Mouse (Mus musculus) testis, adult 2 months (tissue): Measurements from ENCODE around the gene Tmem95. TPM values are rescaled to one million over a fixed set of nuclear protein-coding genes. Genes with fewer than 3 reads are reported as not detected.

Experiments used
- H3K27ac ChIP-seq: fragments of 200-500 bp; 2 replicates; pipeline ENCODE4 v1.5.1; 2012; ENCODE audit warnings: low read depth, low read length; ENCODE audit not compliant: control insufficient read depth, insufficient read depth
- H3K27me3 ChIP-seq: fragments of 200-500 bp; 2 replicates; pipeline ENCODE4 v1.6.1; 2012; ENCODE audit warnings: mild to moderate bottlenecking, low read length, moderate library complexity; ENCODE audit not compliant: control insufficient read depth, insufficient read depth
- H3K36me3 ChIP-seq: fragments of 200-500 bp; 2 replicates; pipeline ENCODE4 v1.6.1; 2012; ENCODE audit warnings: mild to moderate bottlenecking, low read length; ENCODE audit not compliant: control insufficient read depth, insufficient read depth
- H3K4me1 ChIP-seq: fragments of 200-500 bp; 2 replicates; pipeline ENCODE4 v1.6.1; 2012; ENCODE audit warnings: low read length; ENCODE audit not compliant: control insufficient read depth, insufficient read depth
- H3K4me3 ChIP-seq: fragments of 200-500 bp; 2 replicates; pipeline ENCODE4 v1.5.1; 2012; ENCODE audit warnings: low read depth, mild to moderate bottlenecking, low read length, moderate library complexity, mixed read lengths; ENCODE audit not compliant: control insufficient read depth
- CTCF ChIP-seq: fragments of 200-500 bp; IDR thresholded peaks from 2 replicates; pipeline ENCODE4 v1.5.1; 2012; ENCODE audit warnings: low read depth, mild to moderate bottlenecking, inconsistent platforms, low read length, moderate library complexity; ENCODE audit not compliant: control insufficient read depth, insufficient read depth, insufficient replicate concordance
- POLR2A ChIP-seq: fragments of 200-500 bp; IDR thresholded peaks from 2 replicates; pipeline ENCODE4 v1.6.1; 2012; ENCODE audit warnings: low read depth, mild to moderate bottlenecking, inconsistent platforms, low read length, moderate library complexity; ENCODE audit not compliant: control insufficient read depth
- polyA plus RNA-seq: library from polyadenylated mRNA; depleted of rRNA; stranded (reverse); fragments of >200 nt; gene quantifications from 2 replicates; pipeline ENCODE4 v1.2.3, GENCODE M21; 2012; rRNA removed

Tmem95 gene
- 20.8 and 27.5 TPM in 2 replicates for polyA plus RNA-seq

DNA sequence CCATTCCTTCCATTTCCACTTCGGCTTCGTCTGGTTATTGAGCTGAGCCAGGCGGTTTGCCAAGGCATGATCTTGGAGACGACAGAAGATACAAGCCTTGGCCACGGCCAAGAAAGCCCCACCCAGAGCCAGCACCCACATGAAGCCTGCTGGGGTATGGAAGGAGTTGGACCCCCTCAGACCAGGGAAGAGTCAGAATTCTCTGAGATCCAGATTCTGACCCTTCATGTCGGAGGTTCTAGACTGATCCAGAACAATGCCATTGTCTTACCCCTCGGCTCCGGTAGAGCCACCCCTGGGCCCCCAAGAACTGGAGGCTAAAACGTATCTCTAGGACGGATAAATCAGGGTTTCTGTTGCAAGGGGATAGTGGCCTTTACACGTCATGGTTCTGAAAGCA lies at the start of gene Tmem95:
Tmem95 (minus strand) TSS at position 141 of the 400 bp plus-strand sequence.
- Histone ChIP-seq H3K27me3 (no peaks in the 10 kb centered on the region), H3K27ac (no peak within 1 kb of the TSS), H3K4me1 (peaks cover 35% of the 10 kb centered on the region), H3K36me3 (no peaks in the 10 kb centered on the region), H3K4me3 (peak within 1 kb of the TSS; percentile 81)
- TF ChIP-seq CTCF = no peak
- TF ChIP-seq POLR2A = 0 out of 2 replicates have a peak, but pooled peaks have one; percentile 35

DNA sequence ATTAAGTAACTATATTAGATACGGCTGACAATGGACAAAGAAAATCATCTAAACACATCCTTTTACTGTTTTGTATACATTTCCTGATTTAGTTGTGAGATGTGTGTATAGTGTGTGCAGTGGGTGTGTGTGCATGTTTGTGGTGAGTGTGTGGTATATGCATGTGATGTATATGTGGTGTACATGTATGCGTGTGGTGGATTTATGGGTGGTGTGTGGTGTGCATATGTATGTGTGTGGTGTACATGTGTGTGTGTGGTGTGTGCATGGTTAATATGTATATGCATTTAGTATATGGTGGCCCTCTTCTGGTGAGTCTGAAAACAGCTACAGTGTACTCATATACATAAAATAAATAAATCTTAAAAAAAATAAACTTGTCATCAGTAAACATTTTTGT lies 49.7 kb upstream of the Tmem95 start:
- no peak for TF ChIP-seq POLR2A
- no peak for TF ChIP-seq CTCF
- no peaks in the 10 kb centered on the region for H3K36me3 ChIP-seq
- peaks cover 4% of the 10 kb centered on the region for H3K4me1 ChIP-seq
- no peak overlapping the region for H3K27ac ChIP-seq
- H3K4me3 ChIP-seq = no peak overlapping the region
- no peaks in the 10 kb centered on the region for H3K27me3 ChIP-seq

DNA sequence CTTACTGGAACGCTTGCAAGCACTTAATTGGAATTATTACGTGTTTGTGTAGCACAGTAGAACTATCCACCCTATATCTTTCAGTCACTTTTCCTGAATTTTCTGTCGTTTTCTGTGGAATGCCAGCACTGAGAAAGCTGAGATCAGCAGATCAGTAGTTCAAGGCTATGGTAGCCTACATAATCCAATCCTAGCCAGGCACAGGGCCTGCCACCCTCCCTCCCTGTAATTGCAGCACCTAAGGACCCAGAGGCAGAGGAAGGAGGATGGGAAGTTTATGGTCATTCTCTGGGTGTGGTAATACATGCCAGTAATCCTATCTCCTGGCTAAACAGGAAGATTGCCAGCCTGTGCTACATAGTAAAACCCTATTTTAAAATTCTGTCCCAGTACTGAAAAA lies 45.0 kb upstream of the Tmem95 start:
- H3K27ac ChIP-seq = peak overlapping the region; percentile 96
- H3K27me3 ChIP-seq = no peaks in the 10 kb centered on the region
- TF ChIP-seq POLR2A (no peak), CTCF (no peak)
- peaks cover 11% of the 10 kb centered on the region for H3K4me1 ChIP-seq
- peak overlapping the region; percentile 64; the same call in 1 of the 2 replicates for H3K4me3 ChIP-seq
- H3K36me3 ChIP-seq = peaks cover 7% of the 10 kb centered on the region

DNA sequence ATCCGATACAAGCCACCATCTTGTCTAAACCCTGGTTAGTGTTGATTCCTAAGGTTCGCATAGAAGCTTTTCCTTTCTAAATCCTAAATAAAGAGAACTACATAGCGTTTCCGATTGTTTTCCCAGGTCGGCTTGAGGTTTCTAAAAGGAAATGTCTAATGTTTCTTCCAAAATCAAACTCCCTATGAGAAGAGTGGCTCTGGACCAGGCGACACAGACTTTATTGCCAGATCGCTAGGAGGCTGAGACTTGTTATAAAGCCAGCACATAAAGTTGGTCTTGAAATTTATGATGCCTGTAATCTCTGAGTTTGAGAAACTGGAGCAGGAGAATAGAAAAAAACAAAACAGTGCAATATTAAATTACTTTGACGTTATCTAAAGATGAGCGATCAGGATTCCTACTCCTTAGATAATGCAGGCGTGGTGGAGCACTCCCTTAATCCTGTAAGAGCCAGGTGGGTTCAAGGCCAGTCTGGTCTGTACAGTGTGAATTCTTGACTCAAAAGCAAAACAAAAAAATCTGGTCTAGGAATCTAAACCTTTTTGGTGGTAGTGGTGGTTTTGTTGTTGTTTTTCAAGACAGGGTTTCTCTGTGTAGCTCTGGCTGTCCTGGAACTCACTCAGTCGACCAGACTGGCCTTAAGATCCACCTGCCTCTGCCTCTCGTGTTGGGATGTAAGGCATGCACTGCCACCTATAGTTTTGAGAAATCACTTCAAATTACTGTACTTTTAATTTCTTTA lies 44.4 kb upstream of the Tmem95 start:
- Histone ChIP-seq H3K4me3 (peak overlapping the region; percentile 88), H3K27ac (peak overlapping the region; percentile 96), H3K4me1 (peaks cover 11% of the 10 kb centered on the region), H3K27me3 (no peaks in the 10 kb centered on the region), H3K36me3 (peaks cover 7% of the 10 kb centered on the region)
- no peak for TF ChIP-seq CTCF
- TF ChIP-seq POLR2A = no peak

DNA sequence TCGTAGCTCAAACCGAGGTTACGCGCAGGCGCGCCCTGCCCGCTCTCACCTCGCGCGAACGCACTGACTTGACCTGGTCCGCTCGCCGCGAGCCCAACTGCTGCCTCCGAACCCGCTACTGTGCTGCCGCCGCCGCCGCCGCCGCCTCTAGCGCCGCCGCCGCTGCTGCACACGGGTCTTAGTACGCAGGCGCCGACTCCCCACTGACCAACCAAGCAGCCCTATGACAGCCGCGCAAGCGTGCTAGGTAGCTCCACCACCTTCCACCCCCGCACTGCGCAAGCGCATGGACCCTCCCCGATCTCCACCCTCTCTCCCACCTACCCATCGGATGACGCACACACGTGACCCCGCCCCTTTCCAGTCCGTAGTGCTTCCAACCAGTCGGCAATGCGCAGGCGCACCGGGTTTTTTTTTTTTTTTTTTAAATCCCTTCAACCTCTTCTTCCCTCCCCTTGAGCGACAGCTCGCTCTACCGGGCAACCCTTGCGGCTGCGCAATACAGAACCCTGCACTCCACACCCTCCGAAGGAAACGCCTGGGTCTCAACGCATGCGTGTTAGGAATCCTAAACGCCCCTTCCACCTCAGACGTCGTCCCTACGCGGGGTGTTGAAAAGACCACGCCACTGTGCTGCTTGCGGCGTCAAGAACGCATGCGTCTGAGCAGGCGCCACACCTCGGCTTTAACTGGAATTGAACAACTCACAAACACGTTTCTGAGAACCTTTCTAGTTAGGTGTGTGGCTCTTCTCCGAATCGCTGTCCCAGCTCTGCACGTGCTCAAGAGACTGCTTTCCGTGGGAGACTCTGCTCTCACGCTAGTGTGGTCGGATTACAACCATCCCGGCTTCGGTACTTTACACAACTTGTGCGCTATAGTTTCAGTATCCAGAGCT lies 43.5 kb upstream of the Tmem95 start, which contains the start of gene Eif5a:
Eif5a (minus strand) TSS at position 845 of the 898 bp plus-strand sequence.
- peak; percentile 96 for TF ChIP-seq POLR2A
- TF ChIP-seq CTCF = peak; percentile 56; the same call in 1 of the 2 replicates
- Histone ChIP-seq H3K27me3 (no peaks in the 10 kb centered on the region), H3K4me1 (peaks cover 11% of the 10 kb centered on the region), H3K27ac (peak within 1 kb of the TSS; percentile 98), H3K36me3 (peaks cover 7% of the 10 kb centered on the region), H3K4me3 (peak within 1 kb of the TSS; percentile 98)

DNA sequence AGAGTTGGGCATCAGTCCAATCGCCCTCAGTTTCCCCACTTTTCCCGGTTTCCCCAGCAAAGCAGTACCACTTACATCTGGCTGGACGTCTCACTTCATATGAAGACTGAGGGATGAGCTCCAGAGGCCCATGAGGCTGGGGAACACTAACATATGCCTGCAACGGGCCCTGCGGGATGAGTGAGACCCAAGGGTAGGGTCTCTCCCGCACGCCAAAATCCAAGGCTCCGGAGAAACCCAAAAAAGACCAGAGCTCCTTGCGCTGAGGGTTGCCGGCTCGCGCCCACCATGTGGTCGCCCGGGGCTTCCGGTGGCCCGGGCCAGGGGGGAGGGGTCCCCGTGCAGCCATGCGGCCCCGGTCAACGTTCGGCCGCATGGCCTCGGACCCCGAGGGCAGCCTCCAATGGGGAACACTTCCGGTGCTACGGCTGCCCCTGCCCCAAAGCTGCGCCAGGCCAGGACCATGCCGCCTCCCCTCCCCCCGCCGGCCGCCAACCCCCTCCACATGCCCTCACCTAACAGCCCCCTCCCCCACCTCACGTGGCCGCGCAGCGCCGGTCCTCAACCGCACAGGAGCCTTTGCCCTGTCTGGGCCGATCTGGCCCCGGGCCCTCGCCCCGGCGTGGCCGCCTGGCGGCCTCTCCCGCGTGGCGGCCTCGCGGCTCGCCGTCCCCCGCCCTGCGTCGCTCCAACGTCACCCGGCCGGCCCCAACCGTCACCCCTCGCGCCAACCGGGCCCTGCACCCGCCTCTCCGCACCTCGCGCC lies 42.6 kb upstream of the Tmem95 start:
- Histone ChIP-seq H3K36me3 (peaks cover 7% of the 10 kb centered on the region), H3K27me3 (no peaks in the 10 kb centered on the region), H3K27ac (peak overlapping the region; percentile 98), H3K4me1 (peaks cover 11% of the 10 kb centered on the region), H3K4me3 (peak overlapping the region; percentile 98)
- peak; percentile 11; the same call in 1 of the 2 replicates for TF ChIP-seq POLR2A
- TF ChIP-seq CTCF = no peak

DNA sequence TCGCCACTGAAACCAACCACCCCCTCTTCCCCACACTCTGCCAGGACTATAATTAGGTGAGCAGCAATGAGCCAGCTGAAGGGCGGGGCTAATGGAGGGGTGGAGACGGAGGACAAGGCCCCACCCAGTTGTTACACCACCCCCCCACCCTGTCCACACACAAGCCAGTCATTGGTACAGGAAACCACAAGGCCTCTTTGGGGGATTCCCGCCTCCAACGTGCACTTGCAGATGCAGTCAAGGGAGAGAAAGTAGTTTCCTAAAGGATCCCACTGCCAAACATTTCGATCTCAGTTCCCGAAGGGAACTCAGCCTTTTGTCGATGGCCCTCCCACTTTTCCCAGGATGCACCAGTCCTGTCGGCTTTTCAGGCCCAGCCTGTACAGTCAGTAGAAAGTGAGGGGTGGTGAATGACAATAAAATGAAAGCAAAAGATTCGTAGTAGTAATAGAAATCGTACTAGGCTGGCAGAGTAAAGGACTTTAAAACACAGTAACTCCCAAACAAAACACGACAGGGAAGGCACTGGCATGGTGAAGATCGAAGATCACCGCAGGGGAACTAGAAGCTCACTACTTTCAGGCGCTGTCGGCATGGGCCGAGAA lies 41.9 kb upstream of the Tmem95 start:
- peaks cover 7% of the 10 kb centered on the region for H3K36me3 ChIP-seq
- peak overlapping the region; percentile 98 for H3K27ac ChIP-seq
- peaks cover 14% of the 10 kb centered on the region for H3K4me1 ChIP-seq
- H3K4me3 ChIP-seq = peak overlapping the region; percentile 98
- TF ChIP-seq CTCF (no peak), POLR2A (no peak)
- no peaks in the 10 kb centered on the region for H3K27me3 ChIP-seq
